Mouse (Mus musculus) heart, postnatal 4 days (tissue): ENCODE data around the gene C8g. TPM values are rescaled to one million over a fixed set of nuclear protein-coding genes. Genes with fewer than 3 reads are reported as not detected.

Experiments used
- DNase-seq: peaks from one replicate; pipeline ENCODE4 v3.0.0; 2021
- total RNA-seq, 2 experiments: library from RNA; stranded (reverse); gene quantifications; 2 replicates each; pipeline ENCODE4 v1.2.3; 2021

The C8g gene
- under 1 TPM in 1 of 2 experiments, not detected in 1; 0.45 TPM for total RNA-seq

DNA sequence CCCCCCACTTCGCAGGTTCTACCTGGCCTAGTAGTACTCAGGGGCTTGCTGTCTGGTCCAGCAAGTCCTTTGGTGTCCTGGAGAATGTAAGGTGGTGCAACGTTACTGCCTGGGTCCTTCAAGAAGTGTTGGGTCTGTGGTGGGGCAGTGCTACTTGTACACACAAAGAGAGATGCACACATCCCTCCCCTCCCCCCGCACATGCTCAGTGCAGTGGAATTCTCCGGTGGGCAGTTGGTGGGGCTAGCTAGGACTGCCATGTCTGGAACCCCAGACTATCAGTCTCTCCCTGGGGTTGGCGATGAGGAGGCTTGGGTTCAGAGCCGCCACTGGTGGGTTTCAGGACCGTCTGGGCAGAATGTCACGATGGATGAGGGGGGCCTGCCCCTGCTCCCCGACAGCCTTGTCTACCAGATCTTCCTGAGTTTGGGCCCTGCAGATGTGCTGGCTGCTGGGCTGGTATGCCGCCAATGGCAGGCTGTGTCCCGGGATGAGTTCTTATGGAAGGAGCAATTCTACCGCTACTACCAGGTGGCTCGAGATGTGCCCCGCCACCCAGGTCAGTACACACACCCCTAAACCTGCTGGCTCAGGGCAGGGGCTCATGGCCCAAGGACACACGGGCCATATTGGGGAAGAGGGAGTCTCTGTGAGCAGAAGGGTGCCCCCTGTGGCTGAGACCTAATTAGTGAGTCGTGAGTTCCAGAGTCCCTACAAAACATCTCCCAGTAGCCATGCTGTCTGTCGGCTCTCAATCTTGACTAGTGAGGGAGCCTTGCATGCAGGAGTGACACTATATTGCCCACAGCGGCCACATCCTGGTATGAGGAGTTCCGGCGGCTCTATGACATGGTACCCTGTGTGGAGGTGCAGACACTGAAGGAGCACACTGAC is at the start of gene C8g:
TSS of gene C8g (minus strand) at position 127 of the 894 bp plus-strand sequence.
- DNase-seq, result no peak

DNA sequence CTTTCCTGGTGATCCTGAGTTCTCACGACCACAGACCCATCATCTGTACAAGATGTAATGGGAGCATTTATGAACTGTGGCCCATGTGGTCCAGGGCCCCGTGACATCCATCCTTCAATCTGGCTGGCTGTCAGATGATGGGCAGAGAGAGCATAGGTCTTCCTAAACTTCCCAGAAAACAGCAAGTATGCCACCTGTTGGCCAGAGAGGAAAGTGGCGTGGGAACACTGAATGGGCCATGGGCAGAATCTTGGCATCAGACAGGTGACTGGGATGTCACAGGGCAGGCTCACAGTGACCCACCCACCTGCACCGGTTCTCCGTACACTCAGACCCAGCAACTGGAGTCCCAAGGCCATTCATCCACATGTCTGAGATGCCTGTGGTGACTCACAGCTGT is 49.7 kb upstream of the C8g start:
- peak; percentile 68 for DNase-seq

DNA sequence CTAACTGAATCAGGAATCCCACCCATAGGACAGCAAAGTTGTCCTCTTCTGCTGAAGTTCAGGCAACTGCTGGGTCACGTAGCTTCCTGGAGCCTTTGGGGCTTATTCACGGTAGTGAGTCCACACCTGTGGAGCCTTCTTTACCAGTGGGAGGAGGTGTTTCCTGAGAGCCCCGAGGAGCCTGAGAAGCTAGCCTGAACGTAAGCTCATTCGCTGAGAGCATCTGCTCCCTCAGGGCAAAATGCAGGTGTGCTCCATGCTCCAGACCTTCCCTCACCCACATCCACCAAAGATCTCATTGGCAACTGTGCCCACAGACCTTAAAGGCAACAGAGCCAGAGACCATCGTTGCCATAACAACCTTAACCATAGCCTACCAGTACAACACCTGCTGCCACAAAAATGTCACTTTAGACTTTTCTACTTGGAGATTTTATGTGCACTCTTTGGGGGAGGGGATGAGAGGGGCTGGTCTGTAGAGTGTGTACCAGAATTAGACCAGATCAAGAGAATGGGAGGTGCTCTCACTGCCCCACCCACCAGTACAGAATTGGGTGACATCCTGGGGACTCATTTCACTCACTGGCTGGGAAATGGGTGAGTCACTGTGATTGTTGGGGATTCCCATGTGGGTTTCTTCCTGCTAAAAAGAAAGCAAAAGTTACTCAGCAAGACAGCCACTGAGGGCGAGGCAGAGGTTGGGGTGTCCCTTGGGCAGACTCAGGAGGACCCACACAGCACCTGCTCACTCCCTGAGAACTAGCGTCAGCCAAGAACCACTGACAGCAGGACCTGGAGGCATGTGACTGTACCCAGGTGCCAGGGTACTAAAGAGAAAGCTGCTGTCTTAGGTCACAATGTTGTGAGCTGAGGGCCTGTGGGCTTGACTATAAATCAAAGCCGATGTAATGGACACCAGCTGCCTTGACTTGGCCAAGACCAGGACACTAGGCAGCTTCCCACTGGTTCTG is 47.8 kb upstream of the C8g start:
- DNase-seq, result no peak

DNA sequence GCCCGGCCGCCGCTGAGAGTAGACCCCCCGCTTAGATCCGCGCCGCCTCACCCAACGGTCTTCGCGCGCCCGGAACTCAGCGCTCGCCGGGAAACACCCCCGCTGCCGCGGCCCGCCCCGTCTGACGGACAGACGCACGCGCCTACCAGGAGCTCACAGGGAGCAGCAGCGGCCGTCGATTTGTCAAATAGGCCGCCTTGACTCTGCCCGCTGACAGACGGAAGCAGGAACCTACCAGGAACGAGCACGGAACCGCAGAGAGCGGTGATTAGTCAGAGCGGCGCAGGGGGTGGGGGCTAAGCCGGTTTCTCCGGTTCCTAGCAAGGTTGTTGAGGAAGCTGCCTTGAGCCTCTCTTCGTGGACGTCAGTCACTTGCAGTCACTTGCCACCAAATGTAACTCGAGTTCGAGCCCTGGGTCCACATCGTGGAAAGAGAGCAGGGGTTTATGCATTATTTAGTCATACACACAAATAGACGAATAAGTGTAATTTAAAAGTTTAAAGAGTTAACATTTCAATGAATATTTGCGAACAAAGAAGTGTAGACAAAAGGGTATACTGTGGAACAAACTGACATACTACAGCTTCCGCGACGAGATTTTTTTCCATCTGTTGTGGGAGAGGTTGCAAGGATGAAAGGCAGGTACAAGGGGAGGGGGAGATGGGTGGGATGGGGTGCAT is 45.4 kb upstream of the C8g start, which contains the start of gene Traf2:
TSS of gene Traf2 (minus strand) at position 130 of the 681 bp plus-strand sequence.
- DNase-seq, result peak; percentile 99

DNA sequence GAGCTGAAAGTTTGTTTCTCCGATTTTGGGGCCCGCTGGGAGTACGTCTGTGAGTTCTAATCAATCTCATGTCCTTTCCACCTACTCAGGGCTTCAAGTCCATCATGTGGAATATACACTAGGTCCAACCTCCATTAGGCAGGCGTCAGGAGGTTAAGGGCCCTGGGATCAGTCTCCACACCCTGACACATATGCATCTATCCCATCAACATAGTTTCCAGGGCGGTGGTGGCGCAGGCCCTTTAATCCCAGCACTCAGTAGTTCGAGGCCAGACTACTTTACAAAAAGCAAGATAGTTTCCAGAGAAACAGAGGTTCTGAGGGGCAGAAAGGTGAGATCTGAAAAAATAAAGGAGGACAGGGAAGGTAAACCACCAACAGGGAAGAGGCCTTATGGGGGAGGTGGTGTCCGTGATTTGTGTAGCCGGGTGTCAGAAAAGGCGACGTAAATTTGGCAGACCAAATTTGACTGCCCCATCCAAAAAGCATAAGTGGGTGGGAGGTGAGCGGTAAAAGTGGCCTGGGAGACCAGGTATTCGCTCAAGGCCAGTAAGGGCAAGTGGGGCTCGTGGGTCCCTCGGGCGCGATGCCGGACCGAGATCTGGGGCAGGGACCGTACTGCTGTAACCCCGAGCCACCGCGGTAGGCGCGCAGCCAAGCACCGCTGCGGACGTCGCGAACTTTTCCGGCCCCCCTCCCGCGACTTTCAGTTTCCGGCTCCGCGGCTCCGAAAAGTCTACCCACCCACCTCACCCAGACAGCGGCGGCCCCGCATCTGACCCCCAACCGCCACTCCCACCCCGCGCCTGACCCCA is 44.7 kb upstream of the C8g start:
- DNase-seq, result peak; percentile 86

DNA sequence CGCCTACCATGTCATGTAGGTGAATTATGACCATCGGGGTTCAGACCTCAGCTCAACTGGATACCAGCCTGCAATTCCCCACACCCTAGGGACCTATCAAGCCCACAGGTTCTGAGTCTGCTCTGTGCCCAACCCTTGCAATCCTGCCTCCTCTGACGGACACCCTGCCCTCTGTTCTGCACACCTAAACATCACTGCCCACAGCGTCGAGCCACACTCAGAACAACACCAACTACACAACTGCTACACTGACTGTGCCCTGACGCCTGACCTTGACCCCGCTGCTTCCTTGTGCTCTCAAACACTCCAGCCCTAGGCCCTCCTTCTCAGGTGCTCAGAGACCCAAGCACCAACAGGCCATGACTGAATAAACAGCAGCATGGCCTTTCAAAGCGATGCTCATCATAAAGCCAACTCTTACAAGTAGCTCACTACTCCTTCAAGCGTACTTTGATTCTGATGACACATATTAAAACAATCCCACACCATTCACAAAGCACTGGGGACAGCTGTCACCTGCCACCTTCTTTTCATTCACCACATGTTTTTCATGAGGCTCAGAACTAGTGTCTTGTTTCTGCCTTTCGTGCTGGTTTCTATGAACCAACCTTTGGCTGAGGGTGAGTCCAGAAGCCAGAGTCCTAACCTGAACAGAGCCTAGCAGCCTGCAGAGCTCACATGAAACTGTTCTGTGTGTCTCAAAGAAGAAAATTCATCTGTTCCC is 40.3 kb upstream of the C8g start:
- no peak for DNase-seq

DNA sequence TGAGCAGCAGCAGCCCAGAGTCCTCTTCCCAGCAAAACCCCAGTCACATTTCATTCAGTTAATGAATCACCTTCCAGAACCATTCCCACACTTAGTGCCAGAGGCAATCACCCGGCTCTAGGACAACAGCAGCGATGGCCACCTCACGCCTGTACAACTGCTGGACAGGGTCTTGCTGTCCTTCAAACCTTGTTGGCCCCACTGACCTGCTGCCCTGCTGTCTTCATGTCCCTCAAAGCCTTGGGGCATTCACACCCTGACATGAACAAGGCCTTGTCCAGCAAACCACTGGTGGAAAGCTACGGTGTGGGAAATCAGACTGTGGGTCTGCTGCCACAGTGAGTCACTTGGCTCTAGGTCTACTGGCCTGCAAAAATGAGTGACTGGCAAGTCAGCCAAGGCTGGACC is 39.0 kb upstream of the C8g start:
- DNase-seq, result no peak

DNA sequence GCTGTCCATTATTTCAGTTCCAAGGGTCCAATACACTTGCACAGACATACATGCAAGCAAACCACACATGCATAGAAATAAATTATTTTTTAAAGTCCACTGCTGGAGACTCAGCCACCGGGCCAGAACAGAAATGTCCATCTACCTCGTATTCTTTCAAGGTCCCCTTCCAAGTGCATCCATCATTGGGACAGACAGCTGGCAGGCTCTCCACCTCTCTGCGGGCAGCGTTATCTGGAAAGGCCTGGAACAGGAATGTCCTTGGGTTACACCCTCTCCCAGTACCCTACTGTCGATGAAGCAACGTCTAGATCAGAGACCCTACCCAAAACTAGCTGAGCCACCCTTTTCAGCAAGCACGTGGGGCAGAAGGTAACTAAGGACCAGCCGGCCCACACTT is 35.0 kb upstream of the C8g start:
- no peak for DNase-seq

DNA sequence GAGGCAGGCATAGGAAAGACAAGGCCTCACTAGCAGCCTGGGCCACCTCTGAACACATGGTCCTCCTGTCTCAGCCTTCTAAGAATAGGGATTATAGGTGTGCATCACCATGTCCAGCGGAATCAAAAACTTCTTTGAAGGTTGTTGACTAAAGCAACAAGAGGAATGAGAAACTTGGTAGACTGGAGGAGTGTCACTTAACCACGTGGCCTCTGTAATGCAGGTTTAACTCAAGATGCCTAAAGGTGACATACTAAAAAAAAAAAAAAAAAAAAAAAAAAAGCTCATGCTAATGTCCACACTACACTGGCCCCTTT is 33.3 kb upstream of the C8g start:
- no peak for DNase-seq

DNA sequence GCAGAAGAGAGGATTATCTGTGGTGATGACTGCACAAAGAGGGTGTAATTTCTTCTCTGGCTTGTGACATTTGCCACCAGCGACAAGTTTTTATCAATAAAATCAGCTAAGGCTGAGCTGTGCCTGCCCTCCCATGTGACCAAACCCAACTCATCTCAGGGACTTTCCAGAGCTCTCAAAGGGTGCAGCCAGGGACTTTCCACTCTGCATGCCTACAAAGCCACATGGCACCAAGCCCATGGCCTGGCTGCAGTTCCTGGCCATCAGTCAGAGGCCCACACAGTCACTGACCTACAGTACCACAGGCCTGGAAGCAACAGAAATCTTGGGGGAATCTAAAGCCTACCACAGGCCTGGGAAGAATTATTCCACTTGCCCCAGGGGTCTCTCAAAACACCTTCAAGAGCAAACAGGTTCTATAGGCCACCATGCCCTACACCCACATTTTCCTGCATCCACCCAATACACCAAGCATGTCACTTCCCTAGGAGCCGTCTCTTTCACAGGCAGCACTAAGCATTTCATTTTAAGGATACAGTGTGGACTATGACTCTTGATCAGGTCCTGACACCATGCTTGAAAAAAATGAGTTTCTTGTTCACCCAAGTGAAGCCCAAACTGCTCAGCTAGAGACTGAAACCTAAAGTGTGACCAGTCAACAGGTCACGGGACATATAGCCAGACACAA is 32.8 kb upstream of the C8g start:
- DNase-seq, result peak; percentile 85

DNA sequence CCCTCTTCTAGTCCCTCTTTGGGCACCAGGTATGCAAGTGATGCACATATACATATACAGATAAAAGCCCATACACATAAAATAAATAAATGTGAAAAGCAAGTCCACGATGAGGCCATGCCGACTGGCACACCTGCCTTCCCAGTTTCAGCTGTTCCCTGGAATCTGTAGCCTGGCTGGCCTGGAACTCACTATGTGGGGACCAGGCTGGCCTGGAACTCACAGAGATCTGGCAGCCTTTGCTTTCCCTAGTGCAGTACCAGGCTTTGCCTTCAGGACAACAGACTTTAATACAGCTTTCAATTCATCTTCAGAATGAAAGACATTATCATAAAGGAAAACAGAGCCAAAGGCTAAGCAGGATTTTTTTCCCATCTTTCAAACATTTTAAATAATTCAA is 32.2 kb upstream of the C8g start:
- DNase-seq, result no peak

DNA sequence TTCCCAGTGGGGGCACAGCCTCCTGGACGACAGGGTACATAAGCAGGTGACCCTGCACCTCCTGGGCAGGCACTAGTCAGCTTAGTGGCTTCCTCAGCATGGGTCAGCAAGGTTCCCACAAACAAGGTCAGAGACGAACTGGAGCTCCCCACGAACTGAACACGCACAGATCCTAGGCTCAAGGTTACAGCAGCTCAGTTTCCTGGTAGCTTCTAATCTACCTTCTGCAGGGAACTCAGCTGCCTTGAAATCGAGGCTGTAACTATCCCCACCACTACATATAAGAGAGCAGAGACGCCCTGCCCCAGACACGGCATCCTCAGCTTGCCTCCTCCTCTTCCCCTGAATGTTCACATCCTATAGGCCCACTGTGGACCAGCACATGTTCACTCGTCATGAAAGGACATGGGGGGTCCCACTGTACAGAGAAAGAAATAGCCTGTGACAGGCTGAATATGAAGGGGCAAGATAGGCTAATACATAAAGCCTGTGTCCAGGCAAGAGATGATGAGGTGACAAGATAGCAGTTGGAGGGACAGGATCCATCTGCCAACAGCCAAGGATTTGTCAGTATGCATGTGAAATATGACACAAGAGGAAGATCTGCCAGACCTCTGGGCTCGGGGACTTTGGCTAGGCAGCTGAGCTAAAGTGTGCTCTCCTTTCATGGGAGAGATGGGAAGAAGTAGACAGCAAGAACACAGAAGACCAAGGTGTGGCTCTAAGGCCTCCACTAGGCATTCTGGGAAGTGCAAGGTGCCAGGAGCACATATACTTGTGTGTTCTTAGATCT is 25.2 kb upstream of the C8g start:
- DNase-seq, result no peak

DNA sequence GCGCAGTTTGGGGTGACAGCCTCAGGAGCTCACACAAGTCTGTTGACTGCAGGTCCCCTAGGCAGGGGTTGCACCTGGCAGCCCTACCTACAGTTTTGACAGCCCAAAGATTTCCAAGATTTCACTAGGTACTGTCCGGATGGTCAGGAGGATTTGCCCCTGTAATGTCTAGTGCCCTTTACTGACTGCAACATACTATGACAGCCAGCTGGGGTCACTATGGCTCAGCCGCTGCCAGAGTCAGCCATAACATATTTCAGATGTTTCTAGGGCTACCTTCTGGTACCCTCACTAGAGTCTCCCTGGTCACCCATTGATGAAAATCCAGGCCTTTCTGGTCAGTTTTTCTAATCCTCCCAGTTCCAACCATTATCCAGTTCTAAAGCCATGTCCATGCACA is 8.4 kb upstream of the C8g start:
- no peak for DNase-seq

DNA sequence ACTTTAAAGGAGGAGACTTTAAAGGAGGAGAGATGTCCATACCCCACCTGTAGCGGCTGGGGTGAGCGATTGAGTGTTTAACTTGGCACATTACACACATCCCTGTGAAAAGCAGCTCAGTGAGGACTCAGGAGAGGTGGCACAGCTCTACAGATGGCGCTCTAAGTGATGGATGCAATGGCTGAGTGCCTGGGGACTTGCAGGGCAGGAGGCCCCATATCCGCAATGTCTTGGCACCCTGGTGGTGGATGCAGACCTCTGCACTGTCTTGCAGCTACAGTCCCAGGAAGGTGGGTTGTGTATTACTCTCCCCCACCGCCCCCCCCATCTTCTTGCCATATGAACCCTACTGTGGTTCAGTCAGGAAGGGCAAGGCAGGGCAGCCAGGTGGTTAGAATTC is 5.4 kb upstream of the C8g start:
- DNase-seq, result no peak

DNA sequence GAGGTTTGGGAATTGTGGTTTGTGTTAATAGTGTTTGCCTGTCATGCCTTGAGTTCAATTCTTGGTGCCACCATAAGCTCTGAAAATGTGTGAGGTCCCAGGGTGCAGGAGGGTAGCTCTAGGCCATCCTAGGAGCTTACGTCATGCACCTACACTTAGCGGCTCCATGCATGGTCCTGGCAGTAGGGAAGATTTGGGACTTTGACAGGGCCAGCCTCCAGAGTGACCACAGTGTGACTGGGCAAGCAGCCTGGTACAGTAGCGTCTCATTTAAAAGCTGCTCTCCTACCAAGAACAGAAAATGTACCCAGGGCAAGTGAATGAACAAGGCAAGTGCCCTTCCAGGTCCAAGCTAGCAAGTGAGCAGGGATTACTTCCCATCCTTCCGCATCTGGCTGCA is 4.3 kb upstream of the C8g start:
- no peak for DNase-seq

DNA sequence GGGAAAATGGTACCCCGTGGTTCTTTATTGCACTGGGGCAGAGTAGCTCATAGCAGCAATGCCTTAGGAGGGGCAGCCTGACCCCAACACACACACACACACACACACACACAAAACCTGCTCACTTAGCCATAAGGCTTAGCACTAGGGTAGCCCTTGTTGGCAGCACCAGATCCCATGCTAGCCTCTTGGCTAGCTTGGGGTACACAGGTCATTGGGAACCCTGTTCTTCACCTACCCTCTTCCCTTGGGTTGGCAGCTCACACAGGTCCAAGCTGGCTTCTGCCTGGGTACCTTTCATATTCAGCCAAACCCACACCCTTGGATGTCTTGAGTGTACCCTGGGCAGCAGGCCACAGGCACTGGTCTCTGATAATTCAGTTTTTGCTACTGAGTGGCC is 3.5 kb upstream of the C8g start:
- DNase-seq, result no peak

DNA sequence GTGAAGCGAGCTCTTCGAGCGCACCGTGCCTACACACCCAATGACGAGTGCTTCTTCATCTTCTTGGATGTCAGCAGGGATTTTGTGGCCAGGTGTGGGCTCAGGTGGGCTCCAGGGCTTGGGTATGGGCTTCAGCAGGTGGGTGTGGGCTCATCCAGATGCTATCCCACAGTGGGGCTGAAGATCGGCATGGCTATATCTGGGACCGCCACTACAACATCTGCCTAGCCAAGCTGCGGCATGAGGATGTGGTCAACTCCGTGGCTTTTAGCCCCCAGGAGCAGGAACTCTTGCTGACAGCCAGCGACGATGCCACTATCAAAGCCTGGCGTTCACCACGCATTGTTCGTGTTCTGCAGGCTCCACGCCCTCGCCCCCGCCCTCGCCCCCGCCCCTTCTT is 3.0 kb upstream of the C8g start:
- no peak for DNase-seq

DNA sequence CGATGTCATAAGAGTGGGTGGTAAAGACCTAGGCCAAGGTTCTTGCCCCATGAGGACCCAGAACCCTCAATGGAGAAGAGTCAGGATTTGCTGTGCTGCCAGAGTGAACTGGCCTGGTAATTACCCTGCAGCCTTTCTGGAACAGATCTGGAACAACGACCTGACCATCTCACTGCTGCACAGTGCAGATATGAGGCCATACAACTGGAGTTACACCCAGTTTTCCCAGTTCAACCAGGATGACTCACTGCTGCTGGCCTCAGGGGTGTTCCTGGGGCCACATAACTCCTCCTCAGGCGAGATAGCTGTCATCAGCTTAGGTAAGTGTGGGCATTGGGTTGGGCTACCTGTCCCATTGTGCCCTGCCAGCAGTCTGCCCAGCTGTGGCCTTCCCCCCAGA is 1.2 kb upstream of the C8g start:
- DNase-seq, result no peak

DNA sequence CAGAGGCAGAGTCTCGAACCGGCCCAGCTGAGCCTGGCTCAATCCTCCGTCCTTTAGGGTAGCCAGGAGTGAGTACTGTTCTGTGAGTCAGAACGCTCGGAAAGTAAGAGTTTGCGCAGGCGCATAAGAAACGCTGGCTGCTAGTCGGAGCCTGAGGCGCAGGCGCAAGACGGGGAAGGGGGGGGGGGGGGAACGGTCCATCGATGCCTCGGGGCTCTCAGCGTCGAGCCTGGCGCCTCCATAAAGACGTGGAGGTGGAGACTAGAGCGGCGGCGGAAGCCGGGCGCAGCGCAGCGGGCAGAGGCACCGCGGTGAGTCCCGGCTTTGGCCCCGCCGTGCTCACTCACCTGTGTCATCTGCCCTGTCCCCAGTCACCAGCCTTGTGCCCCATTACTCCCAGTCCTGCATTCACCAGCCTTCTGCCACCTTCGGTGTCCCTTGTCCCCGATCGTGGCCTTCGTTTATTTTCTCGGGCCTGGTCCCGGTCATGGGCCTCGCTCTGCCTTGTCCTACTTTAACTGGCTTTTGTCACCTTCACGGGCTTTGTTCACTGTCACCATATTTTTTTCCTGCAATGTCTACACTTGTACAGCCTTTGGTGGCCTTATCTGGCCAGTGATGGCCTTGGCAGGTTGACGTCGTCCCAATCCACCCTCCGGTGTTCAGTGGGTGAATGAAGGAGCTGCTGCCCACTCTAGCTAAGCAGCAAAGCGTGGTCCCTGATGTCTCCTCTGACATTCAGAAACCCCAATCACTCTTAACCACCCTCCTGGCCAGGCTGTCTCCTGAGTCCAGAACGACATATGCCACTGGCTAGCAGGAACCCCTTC is 728 bp downstream of the C8g start, which contains the start of gene Fbxw5:
TSS of gene Fbxw5 (plus strand) at position 175 of the 830 bp plus-strand sequence.
- peak; percentile 87 for DNase-seq
